Mouse (Mus musculus): ENCODE results near the gene Plvap. TPM values are rescaled to one million over a fixed set of nuclear protein-coding genes. Genes with fewer than 3 reads are reported as not detected.
A peak's percentile ranks its signal among the peaks of the same experiment; 100 is the strongest.
"Not testable (repeated sequence)": the region's sequence is repeated elsewhere in the genome, so short reads cannot be mapped to it uniquely, and the experiment has no call there.

The Plvap gene
- total and polyA plus RNA-seq, 2 experiments from 2014 or later: 4.0 to 6.9 TPM

GRCm38 (mm10) chr8:71537028-71537867 is 25.7 kb upstream of the Plvap start, which contains the start of gene Bst2:
Bst2 (minus strand) TSS chr8:71537456.
- H3K27ac ChIP-seq (ENCODE audit: low read depth, low read length): no peak within 1 kb of the TSS
- H3K4me1 ChIP-seq (ENCODE audit: insufficient read depth): no peaks in the 10 kb centered on the region
- 5% methylated on average over 37 of the region's 37 CpGs for WGBS
- no peaks in the 10 kb centered on the region for H3K36me3 ChIP-seq (ENCODE audit: insufficient read depth)
- peak within 1 kb of the TSS; percentile 19 for H3K4me3 ChIP-seq (ENCODE audit: low read depth, low read length)
- peak; percentile 47; the same call in 1 of the 2 replicates for ATAC-seq
- H3K9ac ChIP-seq: no peak within 1 kb of the TSS
- peak; percentile 29 for DNase-seq
- peaks cover 8% of the 10 kb centered on the region for H3K27me3 ChIP-seq (ENCODE audit: insufficient read depth, low read length)
- TF ChIP-seq CTCF (IDR thresholded peaks at IDR 0.05; ENCODE audit: low read depth): no peak
- H3K4me2 ChIP-seq (ENCODE audit: low read depth): peak within 1 kb of the TSS; percentile 45
- no peaks in the 10 kb centered on the region for H3K9me3 ChIP-seq (ENCODE audit: low read length)

DNA sequence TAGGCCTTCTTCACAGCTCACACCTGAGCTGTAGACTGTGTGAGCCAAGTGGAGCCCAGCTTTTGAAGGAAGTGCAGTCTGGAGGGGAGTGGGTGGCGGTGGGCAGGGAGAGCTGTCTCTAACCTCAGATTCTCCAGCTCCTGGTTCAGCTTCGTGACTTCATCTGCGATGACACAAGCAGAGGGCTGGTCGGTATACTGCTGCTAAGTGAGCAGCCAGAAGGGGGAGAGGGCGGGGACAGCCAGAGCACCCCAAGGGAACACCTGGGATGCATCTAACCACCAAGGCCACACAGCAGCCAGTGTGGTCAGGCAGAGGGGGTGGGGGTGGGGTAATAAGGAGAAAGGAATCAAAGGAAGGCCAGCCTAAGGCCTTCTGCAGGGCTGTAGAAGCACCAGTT is 24.1 kb upstream of the Plvap start:
- Histone ChIP-seq H3K27me3 (ENCODE audit: insufficient read depth, low read length) (peaks cover 8% of the 10 kb centered on the region), H3K9ac (no peak overlapping the region), H3K36me3 (ENCODE audit: insufficient read depth) (no peaks in the 10 kb centered on the region), H3K9me3 (ENCODE audit: low read length) (no peaks in the 10 kb centered on the region), H3K27ac (ENCODE audit: low read depth, low read length) (no peak overlapping the region), H3K4me2 (ENCODE audit: low read depth) (no peak overlapping the region), H3K4me3 (ENCODE audit: low read depth, low read length) (no peak overlapping the region), H3K4me1 (ENCODE audit: insufficient read depth) (no peaks in the 10 kb centered on the region)
- ATAC-seq (no peak), DNase-seq (no peak)
- 74% methylated on average over 5 of the region's 5 CpGs for whole genome bisulfite sequencing
- no peak for TF ChIP-seq CTCF (IDR thresholded peaks at IDR 0.05; ENCODE audit: low read depth)

- ATAC-seq: no peak
- WGBS: 30% methylated on average over 3 of the region's 3 CpGs
- no peak overlapping the region for H3K4me2 ChIP-seq (ENCODE audit: low read depth)
- TF ChIP-seq CTCF (IDR thresholded peaks at IDR 0.05; ENCODE audit: low read depth): peak; percentile 12; the same call in 1 of the 2 replicates
- no peaks in the 10 kb centered on the region for H3K9me3 ChIP-seq (ENCODE audit: low read length)
- H3K9ac ChIP-seq: no peak overlapping the region
- H3K4me1 ChIP-seq (ENCODE audit: insufficient read depth): no peaks in the 10 kb centered on the region
- no peaks in the 10 kb centered on the region for H3K36me3 ChIP-seq (ENCODE audit: insufficient read depth)
- no peak overlapping the region for H3K27ac ChIP-seq (ENCODE audit: low read depth, low read length)
- H3K4me3 ChIP-seq (ENCODE audit: low read depth, low read length): no peak overlapping the region
- DNase-seq: no peak
- peaks cover 8% of the 10 kb centered on the region for H3K27me3 ChIP-seq (ENCODE audit: insufficient read depth, low read length)
Measured at GRCm38 (mm10) chr8:71534263-71534810, 22.8 kb upstream of the Plvap start.

DNA sequence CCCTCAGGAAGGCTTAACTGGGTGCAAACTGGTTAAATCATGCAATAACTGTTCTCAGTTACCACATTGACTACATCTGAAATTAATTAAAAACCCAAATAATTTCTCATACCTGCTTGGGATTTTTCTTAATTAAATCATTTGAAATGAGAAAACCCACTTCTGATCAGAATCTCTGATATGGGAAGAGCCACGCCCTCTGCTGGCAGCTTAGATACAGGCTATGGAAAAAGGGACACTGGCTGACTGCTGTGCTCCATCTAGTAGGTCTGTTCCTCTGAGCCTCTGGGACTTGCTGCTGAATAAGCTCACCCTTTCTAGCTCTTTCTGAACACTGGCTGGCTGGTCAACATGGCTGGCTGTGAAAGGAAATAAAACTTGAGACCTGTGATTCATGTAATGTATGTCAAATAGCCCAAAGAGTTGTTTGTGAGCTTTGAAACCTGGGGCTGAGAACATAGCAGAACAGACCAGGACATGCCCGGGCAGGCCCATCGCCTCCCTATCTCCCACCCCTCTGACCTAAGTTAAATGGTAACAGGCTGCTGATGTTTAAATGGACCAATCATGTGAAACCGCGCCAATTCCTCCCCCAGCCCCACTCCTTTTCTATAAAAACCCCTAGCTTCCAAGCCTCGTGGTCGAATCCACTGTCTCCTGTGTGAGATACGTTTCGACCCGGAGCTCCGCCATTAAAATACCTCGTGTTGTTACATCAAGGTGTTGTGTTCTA is 19.3 kb upstream of the Plvap start:
- H3K4me3 ChIP-seq (ENCODE audit: low read depth, low read length); H3K4me2 ChIP-seq (ENCODE audit: low read depth); H3K9me3 ChIP-seq (ENCODE audit: low read length); H3K4me1 ChIP-seq (ENCODE audit: insufficient read depth); H3K27ac ChIP-seq (ENCODE audit: low read depth, low read length); ATAC-seq; H3K9ac ChIP-seq; H3K36me3 ChIP-seq (ENCODE audit: insufficient read depth): not testable (repeated sequence)
- peaks cover 11% of the 10 kb centered on the region; the same call in 1 of the 2 replicates for H3K27me3 ChIP-seq (ENCODE audit: insufficient read depth, low read length)
- 66% methylated on average over 5 of the region's 12 CpGs for WGBS
- peak; percentile 55 for TF ChIP-seq CTCF (IDR thresholded peaks at IDR 0.05; ENCODE audit: low read depth)
- DNase-seq: peak; percentile 44

DNA sequence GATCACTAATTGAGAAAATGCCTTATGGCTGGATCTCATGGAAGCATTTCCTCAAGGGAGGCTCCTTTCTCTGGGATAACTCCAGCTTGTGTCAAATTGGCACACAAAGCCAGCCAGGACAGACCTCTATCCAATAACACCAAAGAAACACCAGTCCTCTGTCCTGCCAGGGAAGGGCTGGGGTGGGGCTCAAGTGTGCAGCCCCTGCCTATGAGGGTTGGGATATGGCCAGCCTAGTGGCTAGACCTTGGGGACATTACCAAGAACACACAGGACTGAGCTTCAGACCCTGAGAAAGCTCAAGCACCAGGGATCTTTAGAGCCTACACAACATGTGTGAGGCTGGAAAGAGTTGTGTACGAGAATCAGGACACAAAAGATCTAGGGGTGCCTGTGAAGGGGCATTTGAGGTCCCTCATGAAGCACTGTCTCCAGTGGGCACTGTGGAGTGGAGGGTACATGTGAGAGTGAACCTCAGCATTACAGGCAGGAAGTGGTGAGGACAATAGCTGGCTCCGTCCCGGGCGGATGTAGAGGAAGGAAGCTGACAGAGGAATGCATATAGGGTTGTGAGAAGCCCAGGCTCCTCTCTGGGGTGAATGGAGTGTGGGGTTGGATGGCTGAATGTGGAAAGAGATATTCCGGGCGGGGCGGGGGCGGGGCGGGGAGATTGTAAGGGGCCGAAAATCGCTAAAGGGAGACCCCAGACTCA is 17.0 kb upstream of the Plvap start:
- DNase-seq: no peak
- no peak overlapping the region for H3K4me3 ChIP-seq (ENCODE audit: low read depth, low read length)
- no peaks in the 10 kb centered on the region for H3K9me3 ChIP-seq (ENCODE audit: low read length)
- H3K4me2 ChIP-seq (ENCODE audit: low read depth): no peak overlapping the region
- H3K4me1 ChIP-seq (ENCODE audit: insufficient read depth): no peaks in the 10 kb centered on the region
- ATAC-seq: no peak
- H3K36me3 ChIP-seq (ENCODE audit: insufficient read depth): no peaks in the 10 kb centered on the region
- H3K27ac ChIP-seq (ENCODE audit: low read depth, low read length): peak overlapping the region; percentile 29; the same call in 1 of the 2 replicates
- 89% methylated on average over 11 of the region's 11 CpGs for WGBS
- TF ChIP-seq CTCF (IDR thresholded peaks at IDR 0.05; ENCODE audit: low read depth): no peak
- peaks cover 26% of the 10 kb centered on the region for H3K27me3 ChIP-seq (ENCODE audit: insufficient read depth, low read length)
- no peak overlapping the region for H3K9ac ChIP-seq

DNA sequence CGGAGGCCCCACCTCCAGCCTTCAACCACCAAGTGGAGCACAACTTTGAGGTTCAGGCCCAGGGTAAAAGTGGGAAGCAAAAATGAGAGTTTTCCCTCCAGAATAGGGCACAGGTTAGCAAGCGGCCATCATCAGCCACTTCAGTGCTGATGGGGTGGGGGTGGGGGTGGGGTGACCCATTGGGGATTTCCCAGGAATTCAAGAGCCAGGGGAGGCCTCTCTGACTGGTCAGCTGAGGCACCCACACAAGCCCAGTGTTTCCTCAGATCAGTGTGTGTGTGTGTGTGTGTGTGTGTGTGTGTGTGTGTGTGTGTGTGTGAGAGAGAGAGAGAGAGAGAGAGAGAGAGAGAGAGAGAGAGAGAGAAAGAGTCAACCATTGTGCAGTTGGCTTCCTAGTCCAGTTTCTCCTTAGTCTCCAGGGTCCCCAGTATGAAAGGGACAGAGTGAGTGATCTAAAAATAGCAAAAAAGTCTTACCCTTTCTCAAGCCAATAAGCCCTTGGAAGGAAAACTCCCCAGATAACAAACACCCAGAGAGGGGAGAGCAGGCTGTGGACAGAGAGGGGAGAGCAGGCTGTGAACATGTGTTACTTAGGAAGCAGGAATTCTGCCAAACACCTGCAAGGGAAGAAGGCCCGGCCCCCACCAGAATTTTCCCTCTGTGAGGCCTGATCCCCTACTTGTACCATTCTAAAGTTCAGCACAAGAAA is 15.8 kb upstream of the Plvap start:
- DNase-seq (no peak), ATAC-seq (no peak)
- no peak overlapping the region for H3K4me3 ChIP-seq (ENCODE audit: low read depth, low read length)
- no peaks in the 10 kb centered on the region for H3K36me3 ChIP-seq (ENCODE audit: insufficient read depth)
- no peak overlapping the region for H3K9ac ChIP-seq
- no peaks in the 10 kb centered on the region for H3K9me3 ChIP-seq (ENCODE audit: low read length)
- peaks cover 27% of the 10 kb centered on the region for H3K27me3 ChIP-seq (ENCODE audit: insufficient read depth, low read length)
- 57% methylated on average over 3 of the region's 3 CpGs for WGBS
- TF ChIP-seq CTCF (IDR thresholded peaks at IDR 0.05; ENCODE audit: low read depth): no peak
- no peak overlapping the region for H3K27ac ChIP-seq (ENCODE audit: low read depth, low read length)
- H3K4me2 ChIP-seq (ENCODE audit: low read depth): no peak overlapping the region
- no peaks in the 10 kb centered on the region for H3K4me1 ChIP-seq (ENCODE audit: insufficient read depth)

All from forebrain, postnatal 0 days (tissue).